Mouse (Mus musculus): ENCODE measurements around the gene Slit3.

The Slit3 gene

DNA sequence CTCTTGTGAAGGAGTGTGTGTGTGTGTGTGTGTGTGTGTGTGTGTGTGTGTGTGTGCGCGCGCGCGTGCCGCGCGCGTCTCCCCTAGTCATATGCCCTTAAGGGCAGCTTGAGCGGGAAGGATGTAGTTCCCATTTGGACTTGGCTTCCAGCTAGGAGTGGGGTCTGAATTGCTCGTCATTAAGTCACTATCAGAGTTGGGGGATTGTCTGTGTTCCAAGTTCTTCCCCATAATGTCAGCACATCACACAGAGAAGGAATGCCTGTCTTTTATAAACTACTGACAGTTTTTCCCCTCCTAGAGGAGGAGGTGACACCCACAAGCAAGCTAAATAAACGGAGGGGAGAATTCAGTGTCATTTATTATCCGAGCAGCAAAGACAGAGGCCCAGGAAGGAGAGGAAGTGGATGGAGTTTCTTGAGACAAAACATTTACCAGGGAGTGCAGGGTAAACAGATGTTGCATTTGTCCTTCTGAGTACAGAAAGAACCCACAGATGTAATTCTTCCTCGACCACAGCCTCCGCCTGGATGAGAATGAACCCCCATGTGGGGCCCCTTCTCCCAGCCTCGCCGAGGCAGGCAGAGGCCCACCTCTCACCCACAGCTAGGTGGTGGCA lies 3.6 kb downstream of the Slit3 start:
- DNase-seq (ENCODE audit: low read depth, low spot score) = no peak

DNA sequence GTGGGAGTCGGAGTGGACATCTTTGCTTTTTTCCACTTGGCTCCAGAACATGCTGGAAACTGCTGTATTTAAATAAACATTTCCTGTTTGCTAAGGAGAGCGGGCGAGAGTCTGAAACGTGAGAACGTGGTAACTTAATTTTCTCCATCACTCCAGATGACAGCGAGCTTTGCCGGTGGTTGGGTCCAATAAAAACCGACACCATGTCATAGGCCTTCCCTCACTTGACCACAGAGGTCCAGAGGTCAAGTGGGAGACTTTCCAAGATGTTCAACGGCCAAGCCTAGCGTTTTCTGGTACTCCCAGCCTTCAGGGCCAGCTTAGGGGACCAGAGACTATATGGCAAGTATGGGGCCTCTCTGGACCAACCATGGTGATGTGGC lies 4.1 kb downstream of the Slit3 start:
- no peak for DNase-seq (ENCODE audit: low read depth, low spot score)

DNA sequence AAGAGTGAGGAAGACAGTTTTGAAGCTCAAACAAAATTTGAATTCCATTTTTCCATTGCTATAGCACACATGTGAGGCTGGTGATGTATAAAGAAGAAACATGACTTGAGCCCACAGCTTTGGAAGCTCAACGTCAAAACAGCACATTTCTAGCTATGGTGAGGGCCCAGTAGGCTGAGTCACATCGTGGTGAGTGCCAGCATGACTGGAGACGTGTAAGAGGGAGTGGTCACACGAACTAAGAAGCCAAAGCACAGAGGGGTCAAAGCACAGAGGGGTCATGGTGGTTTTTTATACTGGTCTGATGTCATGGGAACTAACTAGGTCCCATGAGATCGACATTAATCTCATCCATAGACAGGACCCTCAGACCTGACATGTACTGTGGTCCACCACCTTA lies 10.7 kb downstream of the Slit3 start:
- no peak for DNase-seq (ENCODE audit: low read depth, low spot score)

DNA sequence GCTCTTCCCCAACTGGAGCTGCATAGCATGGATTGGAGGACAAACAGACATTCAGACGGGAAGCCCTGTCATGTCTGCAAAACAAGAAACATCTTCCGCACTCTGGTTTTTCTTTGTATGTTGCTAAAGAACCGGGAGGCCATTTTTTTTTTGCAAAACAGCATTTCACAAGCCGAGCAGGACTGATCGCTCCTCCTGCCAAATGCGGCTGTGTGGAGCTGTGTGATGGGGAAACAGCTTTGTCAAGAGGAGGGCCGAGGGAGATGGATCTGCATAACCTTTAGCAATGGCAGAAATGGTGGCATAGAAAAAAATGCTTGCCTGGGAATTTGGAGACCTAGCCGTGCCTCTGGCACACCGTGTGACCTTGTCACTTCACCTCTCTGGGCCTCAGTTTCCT lies 15.6 kb downstream of the Slit3 start:
- DNase-seq (ENCODE audit: low read depth, low spot score) = no peak

DNA sequence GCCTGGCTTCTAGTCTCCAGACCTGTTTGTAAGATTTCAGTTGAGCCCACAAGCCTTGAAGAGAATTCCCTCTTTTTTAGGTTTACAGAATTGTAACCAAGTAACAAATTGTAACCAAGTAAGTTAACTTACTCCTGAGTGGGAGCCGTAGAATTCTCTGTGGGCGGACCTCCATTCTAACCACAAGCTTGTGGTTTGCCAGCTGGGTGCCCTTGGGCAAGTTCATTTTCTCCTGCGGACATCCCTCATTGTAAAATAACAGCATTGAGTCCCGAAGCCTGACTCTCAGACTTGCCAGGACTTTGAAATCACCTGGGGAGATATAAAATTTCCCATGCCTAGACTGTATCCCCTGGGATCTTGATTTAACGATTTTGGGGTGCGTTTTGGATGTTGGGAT lies 19.1 kb downstream of the Slit3 start:
- DNase-seq (ENCODE audit: low read depth, low spot score) = no peak

DNA sequence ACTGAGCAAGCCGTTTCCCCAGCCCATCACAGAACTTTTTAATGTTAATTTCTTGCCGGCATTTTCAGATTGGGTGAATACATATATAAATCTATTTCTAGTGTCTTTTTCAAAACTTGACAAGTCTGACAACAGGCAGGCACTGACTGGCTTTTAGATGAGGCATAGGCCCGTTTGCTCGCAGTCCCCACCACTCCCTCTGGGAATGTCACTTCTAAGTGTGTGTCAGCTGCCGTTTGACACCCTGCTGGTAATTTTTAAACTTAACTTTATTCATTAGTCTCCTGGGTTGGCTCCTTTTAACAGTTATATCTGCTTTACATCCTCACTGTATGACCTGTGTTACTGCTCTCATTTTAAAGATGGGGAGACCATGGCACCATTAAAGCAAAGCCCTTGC lies 21.2 kb downstream of the Slit3 start:
- no peak for DNase-seq (ENCODE audit: low read depth, low spot score)

DNA sequence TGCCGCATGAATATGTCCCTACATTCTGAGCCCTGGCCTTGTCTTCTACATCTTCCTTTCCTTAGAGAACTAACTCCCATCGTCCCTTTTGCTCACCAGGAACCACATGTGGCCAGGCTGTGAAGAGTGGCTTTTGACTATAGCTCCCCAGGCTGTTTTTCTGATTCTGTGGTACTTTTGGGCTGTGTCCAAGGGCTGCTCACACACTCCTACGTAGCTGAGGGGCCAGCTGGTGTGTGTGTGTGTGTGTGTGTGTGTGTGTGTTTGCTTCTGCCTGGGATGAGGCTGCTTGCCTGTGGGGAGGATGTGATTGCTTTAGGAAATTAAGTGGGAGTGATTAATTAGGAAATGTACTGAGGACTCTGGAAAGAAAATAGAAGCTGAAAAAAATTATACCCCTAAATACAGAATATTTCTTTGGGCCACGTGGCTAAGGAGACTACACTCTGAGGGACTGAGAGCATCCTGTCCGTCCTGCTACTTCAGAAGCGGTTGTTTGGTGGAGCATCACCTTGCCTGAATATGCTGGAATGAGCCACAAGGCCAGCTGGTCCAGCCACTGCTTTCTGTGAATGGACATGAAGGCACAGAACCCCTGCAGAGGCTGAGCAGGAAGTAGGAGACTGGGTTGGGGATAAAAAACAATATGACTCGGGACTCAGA lies 21.8 kb downstream of the Slit3 start:
- no peak for DNase-seq (ENCODE audit: low read depth, low spot score)

DNA sequence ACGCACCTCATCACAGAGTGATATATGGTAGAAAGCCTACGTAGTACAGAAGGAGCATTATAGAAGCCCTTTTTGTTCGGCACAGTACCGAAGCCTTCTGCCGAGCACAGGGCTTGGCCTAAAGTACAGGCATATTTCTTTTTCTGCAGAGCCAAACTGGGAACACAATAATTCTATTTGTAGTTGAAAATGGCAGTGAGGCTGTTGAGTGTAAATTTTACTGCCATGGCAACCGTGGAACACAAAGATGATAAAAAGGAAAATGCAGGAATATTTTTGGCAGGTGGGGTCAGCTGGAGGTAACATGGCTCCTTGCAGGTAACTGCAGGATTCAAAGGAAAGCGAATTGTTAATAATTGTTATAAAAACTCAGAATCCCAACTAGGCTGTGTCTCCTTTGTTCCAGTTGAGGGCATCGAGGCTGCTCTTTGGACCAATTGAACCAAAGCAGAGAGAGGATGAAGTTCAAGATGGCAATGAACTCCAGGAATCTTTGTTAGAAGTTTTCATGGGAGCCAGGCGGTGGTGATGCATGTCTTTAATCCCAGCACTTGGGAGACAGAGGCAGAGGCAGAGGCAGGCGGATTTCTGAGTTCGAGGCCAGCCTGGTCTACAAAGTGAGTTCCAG lies 26.9 kb downstream of the Slit3 start:
- no peak for DNase-seq (ENCODE audit: low read depth, low spot score)

DNA sequence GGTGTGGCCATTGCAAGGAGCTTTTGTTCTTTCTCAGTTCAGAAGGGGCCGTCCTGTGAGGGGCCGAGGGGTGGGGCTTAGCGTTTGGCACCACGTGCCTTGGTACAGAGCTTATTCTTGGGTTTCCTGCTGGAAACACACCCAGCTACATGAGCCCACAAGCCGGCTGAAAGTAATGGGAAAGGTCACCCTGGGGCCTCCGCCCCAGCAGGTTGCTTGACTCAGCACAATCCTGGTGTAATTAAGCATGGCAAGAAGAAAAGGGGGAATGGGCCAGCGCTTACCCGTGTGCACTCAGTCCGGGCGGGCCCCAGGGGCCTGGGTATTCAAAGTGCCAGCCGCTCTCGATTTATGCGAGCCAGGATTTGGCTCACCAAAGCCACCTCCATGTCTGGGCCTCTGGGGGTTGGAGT lies 30.5 kb downstream of the Slit3 start:
- peak; percentile 44 for DNase-seq (ENCODE audit: low read depth, low spot score)

DNA sequence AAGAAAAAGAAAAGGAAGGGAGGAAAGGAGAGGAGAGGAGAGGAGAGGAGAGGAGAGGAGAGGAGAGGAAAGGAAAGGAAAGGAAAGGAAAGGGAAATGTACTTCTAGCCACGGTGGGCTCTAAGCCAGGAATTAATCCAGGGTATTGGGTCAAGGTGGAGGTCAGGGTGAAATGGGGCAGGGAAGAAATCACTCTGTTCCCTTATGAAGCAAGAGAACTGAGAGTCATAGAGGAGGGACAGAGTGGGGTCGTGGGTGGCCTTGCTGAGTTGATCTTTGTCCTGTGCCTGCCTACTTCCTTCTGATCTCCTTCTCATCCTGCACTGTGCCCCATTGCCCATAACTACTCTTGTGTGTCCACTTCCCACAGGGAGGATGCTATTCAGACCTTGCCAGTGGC lies 31.9 kb downstream of the Slit3 start:
- DNase-seq (ENCODE audit: low read depth, low spot score) = no peak

DNA sequence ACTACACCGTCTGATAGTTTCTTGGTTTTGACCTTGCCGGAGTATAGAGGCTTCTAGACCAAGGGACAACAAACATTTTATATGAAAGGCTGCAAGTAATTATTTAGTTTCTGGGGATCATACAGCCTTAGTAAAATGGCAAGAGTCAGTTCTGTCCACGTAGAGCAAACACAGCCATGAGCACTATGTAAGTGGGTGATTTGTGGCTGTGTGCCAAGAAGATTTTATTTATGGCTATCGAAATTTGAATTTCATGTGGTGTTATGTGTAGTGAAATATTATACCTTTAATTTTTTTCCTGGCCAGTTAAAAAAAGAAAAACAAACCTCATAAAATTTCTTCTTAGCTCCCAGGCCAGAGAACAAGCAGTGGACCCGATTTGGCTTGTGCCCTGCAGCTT lies 33.4 kb downstream of the Slit3 start:
- no peak for DNase-seq (ENCODE audit: low read depth, low spot score)

DNA sequence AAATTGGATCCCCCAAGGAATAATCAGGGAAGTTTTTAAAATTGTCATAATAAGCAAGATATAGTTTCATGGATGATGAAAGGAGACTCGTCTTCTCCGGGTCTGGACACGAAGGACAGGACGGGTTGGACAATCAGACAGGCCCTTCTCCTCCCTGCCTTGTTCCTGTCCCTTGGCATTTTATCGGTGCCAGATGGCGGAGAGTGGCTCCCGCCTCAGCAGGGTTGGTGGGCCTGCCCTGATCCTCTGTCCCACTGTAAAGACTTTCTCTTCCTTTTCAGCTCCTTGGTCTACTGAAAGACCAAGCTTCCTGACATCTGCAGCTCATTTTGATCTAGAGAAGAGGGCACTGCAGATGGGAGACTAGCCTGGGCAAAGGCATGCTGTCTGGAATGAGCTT lies 34.3 kb downstream of the Slit3 start:
- DNase-seq (ENCODE audit: low read depth, low spot score) = no peak

DNA sequence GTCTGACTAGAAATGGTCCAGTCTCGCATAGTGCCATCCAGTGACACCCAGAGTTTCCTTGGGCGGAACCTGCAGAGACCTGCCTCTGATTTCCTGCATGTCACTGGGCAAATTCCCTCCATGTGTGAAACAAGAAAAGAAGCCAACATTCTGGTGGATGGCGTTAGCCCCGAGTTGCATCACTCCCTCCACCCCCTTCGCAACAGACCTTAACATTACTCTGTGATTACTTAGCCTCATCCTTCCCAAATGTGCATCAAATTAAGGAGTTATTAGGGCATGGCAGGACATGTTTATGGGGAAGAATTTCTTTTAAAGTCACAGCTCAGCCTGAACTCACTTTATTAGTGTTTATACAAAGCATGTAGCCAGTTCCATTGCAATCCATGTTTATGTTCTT lies 35.7 kb downstream of the Slit3 start:
- no peak for DNase-seq (ENCODE audit: low read depth, low spot score)

DNA sequence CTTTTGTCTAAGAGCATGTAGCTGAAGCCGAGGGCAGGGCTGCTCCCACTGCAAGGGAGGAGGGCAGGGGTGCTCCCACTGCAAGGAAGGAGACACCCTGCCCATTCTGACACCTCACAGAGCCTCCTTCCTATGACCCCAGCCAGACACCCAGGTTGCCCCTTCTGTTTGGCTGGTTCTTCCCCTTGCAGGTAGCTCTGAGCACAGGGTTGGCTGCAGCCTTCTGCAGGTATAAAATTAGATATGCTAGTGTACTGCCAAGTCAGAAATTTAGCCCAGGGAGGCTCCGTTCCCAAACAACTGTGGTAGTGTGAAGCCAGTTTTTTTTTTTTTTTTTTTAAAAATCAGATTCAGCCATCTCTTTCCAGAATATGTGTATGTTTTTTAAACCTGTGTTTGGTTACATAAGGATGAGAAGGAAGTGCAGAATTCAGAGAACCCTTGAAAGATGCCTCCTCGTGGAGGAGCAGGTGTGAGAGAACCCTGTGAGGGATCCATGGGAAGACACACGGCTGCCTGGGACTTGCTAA lies 39.7 kb downstream of the Slit3 start:
- DNase-seq (ENCODE audit: low read depth, low spot score) = no peak

DNA sequence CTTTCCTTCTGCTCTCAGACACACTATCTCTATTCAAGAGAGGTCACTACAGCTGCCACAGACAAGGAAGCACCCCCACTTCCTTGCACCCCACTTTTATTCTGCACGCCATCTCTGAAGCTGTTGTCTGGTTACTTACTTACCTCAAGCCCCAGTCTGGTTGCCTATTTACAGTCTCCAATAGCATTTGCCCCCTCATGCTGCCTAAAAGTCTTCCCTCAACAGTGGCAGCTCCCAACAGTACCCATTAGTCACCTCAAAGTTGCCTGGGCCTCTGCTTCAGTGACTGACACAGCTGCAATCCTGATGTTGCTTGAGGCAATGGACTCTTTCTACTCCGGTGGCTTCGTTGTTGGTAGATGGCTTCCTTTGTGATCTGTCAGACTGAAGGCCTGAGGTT lies 42.4 kb downstream of the Slit3 start:
- no peak for DNase-seq (ENCODE audit: low read depth, low spot score)

DNA sequence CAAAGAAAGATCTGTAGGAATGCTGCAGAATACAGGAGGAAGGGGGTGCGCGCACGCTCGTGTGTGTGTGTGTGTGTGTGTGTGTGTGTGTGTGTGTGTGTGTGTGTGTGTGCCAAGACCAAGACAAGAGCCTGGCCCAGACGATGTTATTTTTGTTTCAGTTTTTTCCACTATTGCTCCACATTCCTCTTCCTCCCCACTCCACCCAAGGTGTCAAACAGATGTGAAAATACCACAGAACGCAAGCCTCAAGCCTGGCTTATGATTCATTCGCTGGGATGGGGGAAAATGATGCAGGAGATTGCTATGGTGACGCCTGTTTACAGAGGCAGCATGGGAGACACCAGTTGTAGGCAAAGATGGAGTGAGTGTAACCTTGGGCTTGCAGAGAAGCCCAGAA lies 46.2 kb downstream of the Slit3 start:
- DNase-seq (ENCODE audit: low read depth, low spot score) = no peak

DNA sequence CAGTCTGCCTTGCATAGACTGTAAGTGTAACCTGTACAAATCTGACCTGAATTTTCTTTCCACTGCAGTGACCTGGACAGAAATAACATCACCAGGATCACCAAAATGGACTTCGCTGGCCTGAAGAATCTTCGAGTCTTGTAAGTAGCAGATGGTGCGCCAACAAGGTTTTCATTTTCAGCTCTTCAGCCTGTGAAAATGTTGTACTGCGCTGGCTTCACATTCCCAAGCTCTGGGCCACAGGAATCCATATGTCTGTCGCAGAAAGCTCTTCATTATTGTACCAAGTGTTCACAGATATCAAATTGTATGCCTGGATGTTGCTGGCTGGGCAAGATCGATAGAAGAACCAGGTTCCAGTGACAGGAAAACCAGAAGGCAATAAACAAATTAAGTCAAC lies 50.5 kb downstream of the Slit3 start:
- no peak for DNase-seq (ENCODE audit: low read depth, low spot score)

DNA sequence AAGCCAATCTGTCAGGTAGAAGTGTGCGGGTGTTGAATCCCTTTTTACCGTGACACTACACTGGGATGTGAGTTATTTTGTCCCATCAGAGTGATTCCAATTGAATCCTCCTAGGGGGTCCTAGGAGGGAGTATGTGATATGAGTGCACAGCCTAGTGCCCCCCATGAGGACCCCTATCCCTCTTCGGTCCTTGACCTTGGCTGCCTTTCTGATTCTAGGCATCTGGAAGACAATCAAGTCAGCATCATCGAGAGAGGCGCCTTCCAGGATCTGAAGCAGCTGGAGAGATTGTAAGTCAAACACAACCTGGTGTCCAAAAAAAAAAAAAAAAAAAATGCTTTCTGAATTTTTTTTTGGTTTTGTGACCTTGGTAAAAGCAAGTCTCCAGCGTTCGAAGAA lies 56.5 kb downstream of the Slit3 start:
- DNase-seq (ENCODE audit: low read depth, low spot score) = no peak

DNA sequence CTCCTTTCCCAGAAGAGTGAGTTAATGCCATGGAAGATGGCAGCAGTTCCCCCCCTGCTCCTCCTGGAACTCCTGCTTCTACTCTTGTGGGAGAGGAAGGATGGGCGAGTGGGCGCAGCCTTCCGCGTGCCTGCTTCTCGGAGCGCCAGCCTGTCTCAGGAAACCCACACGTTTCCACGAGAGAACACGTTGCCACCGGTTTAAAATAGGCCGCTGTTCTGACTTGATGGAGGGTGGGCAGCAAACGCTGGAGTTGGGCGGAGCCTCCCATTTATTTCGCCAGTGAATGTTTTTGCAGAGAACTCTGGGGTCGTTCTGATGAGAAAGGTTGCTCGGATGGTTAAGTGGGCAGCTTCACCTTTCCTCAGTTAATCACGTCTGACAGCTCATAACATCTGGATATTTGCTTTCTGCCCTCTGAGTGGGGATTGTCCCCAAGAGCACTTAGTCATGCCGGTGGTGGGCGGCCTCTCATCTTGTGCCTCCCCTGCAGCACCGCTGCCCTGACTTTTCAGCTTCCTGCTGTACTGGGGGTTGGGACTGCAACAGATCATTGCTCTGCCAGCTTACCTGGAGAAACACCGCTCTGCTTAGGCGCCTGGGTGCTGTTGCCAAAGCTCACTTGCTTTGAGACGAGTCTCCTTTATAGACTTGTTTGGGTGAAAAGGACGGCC lies 57.3 kb downstream of the Slit3 start:
- peak; percentile 48 for DNase-seq (ENCODE audit: low read depth, low spot score)

DNA sequence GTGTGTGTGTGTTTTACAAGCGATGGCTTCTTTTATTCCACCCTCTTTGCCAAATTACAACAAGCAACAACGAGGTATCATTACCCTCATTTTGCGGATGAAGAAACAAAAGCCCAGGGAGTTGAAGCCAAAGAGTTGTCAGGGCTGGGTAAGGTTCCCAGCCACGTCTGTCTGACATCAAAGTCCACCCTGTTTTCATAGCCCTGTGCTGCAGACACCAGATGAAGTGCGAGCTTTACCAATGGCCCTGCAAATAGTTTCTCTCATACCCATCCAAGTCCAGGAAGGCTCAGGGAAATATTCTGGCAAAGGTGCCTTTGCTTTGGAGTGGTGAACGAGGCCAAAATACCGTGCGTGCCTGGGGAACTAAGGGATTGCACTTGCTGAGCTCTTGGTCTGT lies 58.3 kb downstream of the Slit3 start:
- no peak for DNase-seq (ENCODE audit: low read depth, low spot score)

DNA sequence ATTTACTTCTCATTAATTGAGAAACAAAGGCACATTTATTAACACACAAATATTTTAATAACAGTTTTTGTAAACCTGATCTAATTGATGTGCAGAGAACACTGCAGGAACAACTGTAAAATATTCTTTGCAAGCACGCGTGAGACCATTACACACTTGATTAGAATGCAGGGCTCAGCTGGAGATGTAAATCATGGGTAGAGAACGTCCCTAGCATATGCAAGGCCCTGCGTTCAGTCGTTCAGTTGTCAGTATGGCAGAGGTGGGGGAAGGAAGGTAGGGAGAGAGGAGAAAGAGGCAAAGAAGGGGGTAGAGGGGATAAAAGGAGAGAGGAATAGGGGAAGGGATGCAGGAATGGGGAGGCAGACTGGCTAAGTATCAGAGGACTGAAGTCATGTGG lies 61.9 kb downstream of the Slit3 start:
- no peak for DNase-seq (ENCODE audit: low read depth, low spot score)

DNA sequence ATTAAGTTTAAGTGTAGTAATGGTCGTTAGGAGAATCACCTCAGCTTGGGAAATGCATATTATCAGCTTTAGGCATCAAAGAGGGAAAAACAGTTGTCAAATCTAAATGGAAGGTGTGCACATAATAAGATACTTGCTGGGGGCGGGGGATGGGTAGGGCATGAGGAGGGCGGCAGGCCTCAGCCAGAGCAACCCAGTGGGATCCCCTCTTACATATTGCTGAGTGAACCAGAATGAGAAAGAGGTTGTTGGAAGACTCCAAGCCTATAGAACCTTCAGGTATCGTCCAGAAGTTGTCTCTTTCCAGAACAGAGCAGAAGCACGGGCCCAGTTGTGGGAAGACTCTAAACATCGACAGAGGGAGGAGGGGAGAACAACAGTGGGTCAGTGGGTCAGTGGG lies 73.8 kb downstream of the Slit3 start:
- no peak for DNase-seq (ENCODE audit: low read depth, low spot score)

DNA sequence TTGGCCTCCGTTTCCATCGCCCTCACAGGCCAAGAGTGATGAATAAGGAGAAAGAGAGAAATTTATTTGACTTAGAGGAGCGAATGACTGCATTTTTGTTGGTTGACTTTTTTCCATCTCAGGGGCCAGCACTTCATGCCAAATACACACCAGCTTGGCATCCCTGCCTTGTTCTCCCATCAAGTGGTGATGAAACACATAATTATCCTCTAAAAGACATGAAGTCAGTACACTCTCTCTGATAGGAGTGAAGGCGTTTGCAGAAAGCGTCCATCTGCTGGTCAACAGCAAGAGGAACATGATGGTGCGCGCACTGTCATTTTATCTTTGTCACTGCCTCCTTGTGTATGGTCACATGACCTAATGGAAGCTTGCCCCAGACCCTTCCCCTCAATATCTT lies 75.8 kb downstream of the Slit3 start:
- DNase-seq (ENCODE audit: low read depth, low spot score) = no peak

All from forelimb bud, embryonic 11.5 days (tissue).